Comparison of ENCODE assay signal across 7 mouse cellular contexts in genomic region chr3:154329323-154330180, GRCm38 (mm10). TPM values are rescaled to one million over a fixed set of nuclear protein-coding genes. Genes with fewer than 3 reads are reported as not detected.
A peak's percentile ranks its signal among the peaks of the same experiment; 100 is the strongest.
DNase-seq lines count a peak whose midpoint lies in the region; ATAC-seq and TF ChIP-seq lines count a peak whose summit lies in the region.

No protein-coding gene starts in this region.

- H3K36me3 ChIP-seq in testis, adult 2 months (ENCODE audit: control insufficient read depth, insufficient read depth, low read length), result no peaks in the 10 kb centered on the region
- H3K36me3 ChIP-seq in forebrain, embryonic 11.5 days (ENCODE audit: control insufficient read depth, insufficient read depth, low read length), result no peaks in the 10 kb centered on the region
- H3K36me3 ChIP-seq in liver, postnatal 0 days (replicated peaks; ENCODE audit: insufficient read depth, low read length), result no peaks in the 10 kb centered on the region

- WGBS in forebrain, embryonic 11.5 days, result under 1% methylated on average over 54 of the region's 54 CpGs
- 1% methylated on average over 53 of the region's 54 CpGs for WGBS in liver, postnatal 0 days (ENCODE audit: insufficient replicate concordance)

- peak overlapping the region; percentile 16; the same call in 1 of the 2 replicates for H3K4me3 ChIP-seq in testis, adult 2 months (ENCODE audit: control insufficient read depth, low read depth, low read length)
- peak overlapping the region; percentile 41 for H3K4me3 ChIP-seq in forebrain, embryonic 11.5 days (ENCODE audit: low read depth, low read length)
- peak overlapping the region; percentile 34; the same call in 1 of the 2 replicates for H3K4me3 ChIP-seq in liver, postnatal 0 days (ENCODE audit: low read depth, low read length)
- no peak overlapping the region for H3K4me3 ChIP-seq in left cerebral cortex, adult 2 months

- no peak for TF ChIP-seq EP300 in liver, postnatal 0 days (IDR thresholded peaks at IDR 0.05; ENCODE audit: low read depth)

- TF ChIP-seq POLR2A in testis, adult 2 months (IDR thresholded peaks at IDR 0.05; ENCODE audit: control insufficient read depth, low read depth, low read length), result no peak

- DNase-seq in testis, postnatal 10 days (ENCODE audit: low spot score), result no peak
- peak; percentile 72 for DNase-seq in forebrain, embryonic 11.5 days (ENCODE audit: low spot score)
- DNase-seq in induced T-regulatory cell, adult 2 months (ENCODE audit: low read depth), result peak; percentile 8
- DNase-seq in liver, postnatal 0 days, result peak; percentile 22
- no peak for DNase-seq in B cell, adult 2 months
- no peak for DNase-seq in left cerebral cortex, adult 2 months (ENCODE audit: extremely low spot score in 1 of 2, low spot score in 2 of 2)

- H3K27ac ChIP-seq in testis, adult 2 months (ENCODE audit: control insufficient read depth, insufficient read depth, low read depth, low read length), result no peak overlapping the region
- H3K27ac ChIP-seq in forebrain, embryonic 11.5 days (ENCODE audit: low read depth, low read length), result peak overlapping the region; percentile 37; the same call in 1 of the 2 replicates
- no peak overlapping the region for H3K27ac ChIP-seq in liver, postnatal 0 days (ENCODE audit: low read depth)
- H3K27ac ChIP-seq in left cerebral cortex, adult 2 months, result no peak overlapping the region

- H3K9ac ChIP-seq in forebrain, embryonic 11.5 days (ENCODE audit: low read length), result peak overlapping the region; percentile 35
- H3K9ac ChIP-seq in liver, postnatal 0 days (replicated peaks), result no peak overlapping the region

- intact Hi-C loops in left cerebral cortex, adult 2 months (cut with DNase I), result loop anchor here (2.0 kb wide), 1 partner anchor 243 kb away; no protein-coding TSS in a partner anchor

- H3K4me1 ChIP-seq in testis, adult 2 months (ENCODE audit: control insufficient read depth, insufficient read depth, low read length), result peaks cover 14% of the 10 kb centered on the region
- peaks cover 27% of the 10 kb centered on the region for H3K4me1 ChIP-seq in forebrain, embryonic 11.5 days (replicated peaks; ENCODE audit: control insufficient read depth, insufficient read depth, low read length)
- peaks cover 6% of the 10 kb centered on the region; the same call in 1 of the 2 replicates for H3K4me1 ChIP-seq in liver, postnatal 0 days (ENCODE audit: insufficient read depth)

- peak overlapping the region; percentile 88 for H3K4me2 ChIP-seq in forebrain, embryonic 11.5 days (ENCODE audit: low read depth, low read length, severe bottlenecking)
- peak overlapping the region; percentile 52 for H3K4me2 ChIP-seq in liver, postnatal 0 days (ENCODE audit: low read depth, low read length)

- ATAC-seq in forebrain, embryonic 11.5 days (replicated peaks; ENCODE audit: low FRiP score), result no peak
- ATAC-seq in liver, postnatal 0 days, result no peak

- peaks cover 16% of the 10 kb centered on the region for H3K27me3 ChIP-seq in testis, adult 2 months (ENCODE audit: control insufficient read depth, insufficient read depth, low read length)
- H3K27me3 ChIP-seq in forebrain, embryonic 11.5 days (ENCODE audit: control insufficient read depth, insufficient read depth, low read length), result peaks cover 83% of the 10 kb centered on the region
- H3K27me3 ChIP-seq in liver, postnatal 0 days (ENCODE audit: insufficient read depth, low read length), result peaks cover 89% of the 10 kb centered on the region

- TF ChIP-seq CTCF in testis, adult 2 months (IDR thresholded peaks at IDR 0.05; ENCODE audit: control insufficient read depth, insufficient read depth, insufficient replicate concordance, low read depth, low read length), result no peak
- no peak for TF ChIP-seq CTCF in liver, postnatal 0 days (IDR thresholded peaks at IDR 0.05; ENCODE audit: low read depth)
- TF ChIP-seq CTCF in left cerebral cortex, adult 2 months (IDR thresholded peaks at IDR 0.05), result no peak

- H3K9me3 ChIP-seq in forebrain, embryonic 11.5 days (ENCODE audit: control insufficient read depth, low read length), result no peaks in the 10 kb centered on the region
- no peaks in the 10 kb centered on the region for H3K9me3 ChIP-seq in liver, postnatal 0 days (ENCODE audit: low read length)

RNA-seq across cellular contexts. Expression of gene Lhx8, which starts 0.9 kb away (rescaled TPM):
- 0.73 and 0.95 TPM in 2 replicates for polyA plus RNA-seq in testis, adult 2 months (2012; rRNA removed)
- polyA plus RNA-seq in forebrain, embryonic 11.5 days (2014; fragmentation: Nextera tagmentation; extraction: Ambion mirVana), result 19.8 and 31.4 TPM in 2 replicates
- polyA plus RNA-seq in liver, postnatal 0 days (2015; fragmentation: Nextera tagmentation; extraction: Ambion mirVana), result not detected in 2 replicates
- under 1 TPM; 0.82 to 0.86 TPM for total RNA-seq in left cerebral cortex, adult 2 months (2021)

Comparison
In these comparisons a context has a peak if more than half of its experiments do, and no peak if none do; other contexts are left out.
1. DNase-seq: peak in forebrain, embryonic 11.5 days (single experiment), induced T-regulatory cell, adult 2 months (single experiment) and liver, postnatal 0 days (single experiment); none in testis, postnatal 10 days (single experiment), B cell, adult 2 months (0 of 2) and left cerebral cortex, adult 2 months (0 of 2).
2. RNA of gene Lhx8, which starts 0.9 kb away (polyA plus RNA-seq): 19.8 to 31.4 TPM in forebrain, embryonic 11.5 days; 0.73 to 0.95 TPM in testis, adult 2 months and not detected in liver, postnatal 0 days; every median in the first group is over 10 times any median in the second.